Mouse (Mus musculus): ENCODE measurements around the gene Galnt7.

DNA sequence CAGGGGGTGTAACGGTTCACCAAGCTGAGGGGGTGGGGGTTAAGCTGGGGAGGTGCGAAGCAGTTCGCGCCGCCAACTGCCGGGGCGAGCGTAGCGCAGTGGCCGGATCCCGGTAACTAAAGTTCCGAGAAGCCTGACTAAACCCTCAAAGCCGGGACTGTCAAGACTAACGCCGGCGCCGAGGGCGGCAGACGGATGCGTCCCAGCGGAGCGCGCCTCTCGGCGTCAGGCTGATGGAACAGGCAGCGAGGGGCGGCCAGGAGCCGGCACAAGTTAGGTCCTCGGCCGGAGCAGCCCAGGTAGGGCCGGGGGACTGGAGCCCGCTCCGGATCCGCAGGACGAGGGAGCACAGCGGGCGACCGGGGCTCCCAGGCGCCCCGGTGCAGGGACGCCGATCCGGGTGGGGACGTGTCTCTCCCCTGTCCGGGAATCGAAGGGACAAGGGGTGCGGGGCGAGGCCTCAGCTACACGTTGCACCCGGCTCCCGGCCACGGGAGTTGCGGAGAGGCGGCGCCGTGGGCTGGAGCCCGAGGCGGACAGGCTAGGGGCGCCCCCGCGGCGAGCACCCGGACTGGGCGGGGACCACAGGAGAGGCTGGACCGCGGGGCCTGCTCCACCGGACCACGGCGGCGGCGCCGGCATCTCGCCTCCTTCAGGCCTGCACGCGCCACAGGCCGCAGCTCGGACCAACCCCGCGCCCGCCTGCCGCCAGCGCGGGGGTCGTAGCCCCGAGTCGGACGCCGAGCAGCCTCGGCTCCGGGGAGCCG, 960 bp downstream of the Galnt7 start:
- TF ChIP-seq CTCF (IDR thresholded peaks at IDR 0.05; ENCODE audit: borderline replicate concordance, extremely low read depth, insufficient read depth, insufficient read length) (no peak), POLR2A (IDR thresholded peaks at IDR 0.05; ENCODE audit: borderline replicate concordance, extremely low read depth, insufficient read depth, insufficient read length, poor library complexity, severe bottlenecking) (0 out of 2 replicates have a peak, but pooled peaks have one; percentile 21)

All from brain, embryonic 14.5 days (tissue).